Mouse (Mus musculus) kidney, embryonic 14.5 days (tissue): ENCODE measurements around the gene Dnah8. TPM values are rescaled to one million over a fixed set of nuclear protein-coding genes. Genes with fewer than 3 reads are reported as not detected.
"Not testable (repeated sequence)": the region's sequence is repeated elsewhere in the genome, so short reads cannot be mapped to it uniquely, and the experiment has no call there.

Experiments
- ATAC-seq: fragments of 200-750 bp; cut with Nextera tagmentation; 2 replicates; pipeline ENCODE4 v1.8.0; 2017; ENCODE audit warnings: moderate number of reproducible peaks, mild to moderate bottlenecking, moderate TSS enrichment, moderate library complexity; ENCODE audit not compliant: low FRiP score, low TSS enrichment
- H3K27ac ChIP-seq: fragments of 300-500 bp; sonication (generic); 2 replicates; pipeline ENCODE4 v1.5.1; 2014; ENCODE audit warnings: low read depth, mild to moderate bottlenecking, low read length, moderate library complexity, mixed read lengths
- H3K27me3 ChIP-seq: fragments of 300-500 bp; sonication (generic); 2 replicates; pipeline ENCODE4 v1.6.1; 2014; ENCODE audit warnings: mild to moderate bottlenecking, low read length; ENCODE audit not compliant: control insufficient read depth, insufficient read depth
- H3K36me3 ChIP-seq: fragments of 300-500 bp; sonication (generic); 2 replicates; pipeline ENCODE4 v1.6.1; 2014; ENCODE audit warnings: low read length, mixed read lengths; ENCODE audit not compliant: control insufficient read depth, insufficient read depth
- H3K4me1 ChIP-seq: fragments of 300-500 bp; sonication (generic); 2 replicates; pipeline ENCODE4 v1.6.1; 2014; ENCODE audit warnings: low read length, mixed read lengths; ENCODE audit not compliant: control insufficient read depth, insufficient read depth
- H3K4me2 ChIP-seq: fragments of 300-500 bp; sonication (generic); replicated peaks from 2 replicates; pipeline ENCODE4 v1.6.1; 2014; ENCODE audit warnings: low read depth, mild to moderate bottlenecking, low read length
- H3K4me3 ChIP-seq: fragments of 300-500 bp; sonication (generic); 2 replicates; pipeline ENCODE4 v1.5.1; 2014; ENCODE audit warnings: mild to moderate bottlenecking, low read length
- H3K9ac ChIP-seq: fragments of 300-500 bp; sonication (generic); 2 replicates; pipeline ENCODE4 v1.6.1; 2014; ENCODE audit warnings: low read depth, mild to moderate bottlenecking, low read length, moderate library complexity
- H3K9me3 ChIP-seq: fragments of 300-500 bp; sonication (generic); 2 replicates; pipeline ENCODE4 v1.6.1; 2016; ENCODE audit warnings: low read length; ENCODE audit not compliant: control insufficient read depth
- WGBS: fragments of 180-500 bp; shearing (Covaris S2); extraction: QIAGEN DNeasy Blood & Tissue Kit; methylation state at CpG from one replicate; pipeline ENCODE4 v1.1.7; 2014; 5-methylcytosine and 5-hydroxymethylcytosine counted together
- polyA plus RNA-seq: library from polyadenylated mRNA; unstranded; fragments of >200 nt; fragmentation: Nextera tagmentation; extraction: Ambion mirVana; gene quantifications from 2 replicates; pipeline ENCODE4 v1.2.1, GENCODE M21; 2014

Dnah8 gene
- polyA plus RNA-seq, 1 experiment from 2014 or later, result 0.61 TPM

GRCm38 (mm10) chr17:30612075-30612859, 11.9 kb upstream of the Dnah8 start:
- Histone ChIP-seq H3K27me3 (no peaks in the 10 kb centered on the region), H3K36me3 (no peaks in the 10 kb centered on the region), H3K9ac (peak overlapping the region; percentile 65), H3K4me2 (peak overlapping the region; percentile 55), H3K4me1 (peaks cover 11% of the 10 kb centered on the region), H3K27ac (peak overlapping the region; percentile 63), H3K4me3 (peak overlapping the region; percentile 58), H3K9me3 (no peaks in the 10 kb centered on the region)
- peak; percentile 99 for ATAC-seq
- under 1% methylated on average over 34 of the region's 34 CpGs for WGBS

GRCm38 (mm10) chr17:30613350-30613749, 10.8 kb upstream of the Dnah8 start:
- no peaks in the 10 kb centered on the region for H3K27me3 ChIP-seq
- no peak overlapping the region for H3K4me3 ChIP-seq
- no peaks in the 10 kb centered on the region for H3K36me3 ChIP-seq
- ATAC-seq, result no peak
- no peaks in the 10 kb centered on the region for H3K9me3 ChIP-seq
- no peak overlapping the region for H3K27ac ChIP-seq
- 0 out of 2 replicates have a peak, but pooled peaks cover 3% of the 10 kb centered on the region for H3K4me1 ChIP-seq
- no peak overlapping the region for H3K4me2 ChIP-seq
- H3K9ac ChIP-seq, result no peak overlapping the region

GRCm38 (mm10) chr17:30616203-30616602, 8.0 kb upstream of the Dnah8 start:
- WGBS, result 77% methylated on average over 5 of the region's 5 CpGs
- H3K4me3 ChIP-seq, result no peak overlapping the region
- H3K4me2 ChIP-seq, result no peak overlapping the region
- ATAC-seq, result no peak
- no peak overlapping the region for H3K9ac ChIP-seq
- H3K36me3 ChIP-seq, result no peaks in the 10 kb centered on the region
- no peak overlapping the region for H3K27ac ChIP-seq
- H3K4me1 ChIP-seq, result no peaks in the 10 kb centered on the region
- H3K27me3 ChIP-seq, result no peaks in the 10 kb centered on the region
- no peaks in the 10 kb centered on the region for H3K9me3 ChIP-seq

- WGBS, result 77% methylated on average over 3 of the region's 3 CpGs
- Histone ChIP-seq H3K27me3 (no peaks in the 10 kb centered on the region), H3K4me1 (no peaks in the 10 kb centered on the region), H3K9ac (no peak overlapping the region), H3K36me3 (no peaks in the 10 kb centered on the region), H3K27ac (no peak overlapping the region), H3K9me3 (no peaks in the 10 kb centered on the region), H3K4me2 (no peak overlapping the region), H3K4me3 (no peak overlapping the region)
- ATAC-seq, result no peak
Observed at GRCm38 (mm10) chr17:30618136-30618891, 5.8 kb upstream of the Dnah8 start.

- no peak for ATAC-seq
- no peaks in the 10 kb centered on the region for H3K36me3 ChIP-seq
- no peaks in the 10 kb centered on the region for H3K27me3 ChIP-seq
- H3K27ac ChIP-seq, result no peak overlapping the region
- H3K4me3 ChIP-seq, result no peak overlapping the region
- no peak overlapping the region for H3K4me2 ChIP-seq
- H3K9ac ChIP-seq, result no peak overlapping the region
- H3K9me3 ChIP-seq, result no peaks in the 10 kb centered on the region
- WGBS, result 70% methylated on average over 2 of the region's 2 CpGs
- no peaks in the 10 kb centered on the region for H3K4me1 ChIP-seq
Observed at GRCm38 (mm10) chr17:30619153-30619552, 5.0 kb upstream of the Dnah8 start.

- Histone ChIP-seq H3K9ac (no peak overlapping the region), H3K4me3 (no peak overlapping the region), H3K36me3 (no peaks in the 10 kb centered on the region), H3K9me3 (no peaks in the 10 kb centered on the region), H3K4me2 (no peak overlapping the region), H3K4me1 (no peaks in the 10 kb centered on the region), H3K27me3 (no peaks in the 10 kb centered on the region), H3K27ac (no peak overlapping the region)
- 52% methylated on average over 2 of the region's 2 CpGs for WGBS
- ATAC-seq, result no peak
Observed at GRCm38 (mm10) chr17:30620548-30620947, 3.6 kb upstream of the Dnah8 start.

- H3K4me2 ChIP-seq, result no peak overlapping the region
- no peaks in the 10 kb centered on the region for H3K36me3 ChIP-seq
- H3K9me3 ChIP-seq, result no peaks in the 10 kb centered on the region
- no peak for ATAC-seq
- 68% methylated on average over 4 of the region's 4 CpGs for WGBS
- H3K9ac ChIP-seq, result no peak overlapping the region
- H3K4me1 ChIP-seq, result no peaks in the 10 kb centered on the region
- no peaks in the 10 kb centered on the region for H3K27me3 ChIP-seq
- H3K27ac ChIP-seq, result no peak overlapping the region
- H3K4me3 ChIP-seq, result no peak overlapping the region
Observed at GRCm38 (mm10) chr17:30621450-30621849, 2.7 kb upstream of the Dnah8 start.

- Histone ChIP-seq H3K4me1 (no peaks in the 10 kb centered on the region), H3K36me3 (no peaks in the 10 kb centered on the region), H3K27ac (no peak overlapping the region), H3K4me2 (no peak overlapping the region), H3K9ac (no peak overlapping the region), H3K27me3 (no peaks in the 10 kb centered on the region), H3K9me3 (no peaks in the 10 kb centered on the region), H3K4me3 (no peak overlapping the region)
- WGBS, result 91% methylated on average over 3 of the region's 3 CpGs
- ATAC-seq, result no peak
Observed at GRCm38 (mm10) chr17:30623200-30623599, 954 bp upstream of the Dnah8 start.

GRCm38 (mm10) chr17:30626719-30627118, 2.6 kb downstream of the Dnah8 start, which contains the start of gene Glo1:
TSS of gene Glo1 (minus strand) at chr17:30626871.
- not testable (repeated sequence) for H3K4me1 ChIP-seq, H3K9me3 ChIP-seq, H3K36me3 ChIP-seq, H3K27ac ChIP-seq, H3K4me2 ChIP-seq, H3K27me3 ChIP-seq, H3K4me3 ChIP-seq, H3K9ac ChIP-seq, ATAC-seq
- WGBS, result no CpG with 5 or more reads among the region's 20 CpGs
